Mouse (Mus musculus) cortical plate, adult 2 months (tissue): Measurements from ENCODE around the gene Map2.

ENCODE experiments used
- CTCF ChIP-seq: fragments of 200-500 bp; IDR thresholded peaks from 2 replicates; pipeline ENCODE4 v1.5.1; 2011; ENCODE audit warnings: mild to moderate bottlenecking, control low read depth, low read length; ENCODE audit not compliant: insufficient read depth; ENCODE audit errors: extremely low read depth
- POLR2A ChIP-seq: fragments of 200-500 bp; IDR thresholded peaks from 2 replicates; pipeline ENCODE4 v1.6.1; 2011; ENCODE audit warnings: mild to moderate bottlenecking, low read length, control low read depth; ENCODE audit not compliant: insufficient read depth; ENCODE audit errors: extremely low read depth

- TF ChIP-seq POLR2A (no peak), CTCF (no peak)
Measured at GRCm38 (mm10) chr1:66252333-66252724, 77.3 kb downstream of the Map2 start.
